Mouse (Mus musculus) spleen, adult 2 months (tissue): Measurements from ENCODE around the gene Ppp1ca.

Source experiments
- CTCF ChIP-seq: fragments of 200-500 bp; IDR thresholded peaks from 2 replicates; pipeline ENCODE4 v1.5.1; 2011; ENCODE audit warnings: mild to moderate bottlenecking, inconsistent platforms; ENCODE audit not compliant: insufficient read depth, insufficient read length, insufficient replicate concordance; ENCODE audit errors: extremely low read depth
- POLR2A ChIP-seq: fragments of 200-500 bp; IDR thresholded peaks from 2 replicates; pipeline ENCODE4 v1.6.1; 2011; ENCODE audit warnings: low read depth, low read length, inconsistent platforms

GRCm38 (mm10) chr19:4147782-4148490 lies 43.9 kb upstream of the Ppp1ca start:
- TF ChIP-seq POLR2A: no peak
- TF ChIP-seq CTCF: no peak
